Comparison of ENCODE assay signal across 7 mouse cellular contexts in genomic region chrX:50549713-50550112, GRCm38 (mm10).
A peak's percentile ranks its signal among the peaks of the same experiment; 100 is the strongest.
DNase-seq lines count a peak whose midpoint lies in the region; ATAC-seq lines count a peak whose summit lies in the region.

No protein-coding gene starts in this region.

- no peak overlapping the region for H3K9ac ChIP-seq in neural tube, embryonic 11.5 days (ENCODE audit: low read length)
- H3K9ac ChIP-seq in heart, embryonic 12.5 days, result no peak overlapping the region
- no peak overlapping the region for H3K9ac ChIP-seq in kidney, embryonic 15.5 days
- H3K9ac ChIP-seq in midbrain, embryonic 12.5 days (replicated peaks), result no peak overlapping the region

- H3K27me3 ChIP-seq in neural tube, embryonic 11.5 days (ENCODE audit: control insufficient read depth, insufficient read depth, low read length), result no peaks in the 10 kb centered on the region
- no peaks in the 10 kb centered on the region for H3K27me3 ChIP-seq in heart, embryonic 12.5 days (replicated peaks)
- H3K27me3 ChIP-seq in kidney, embryonic 15.5 days, result no peaks in the 10 kb centered on the region
- H3K27me3 ChIP-seq in midbrain, embryonic 12.5 days, result no peaks in the 10 kb centered on the region

- DNase-seq in neural tube, embryonic 11.5 days (ENCODE audit: low spot score), result peak; percentile 42
- DNase-seq in neural tube, embryonic 10.5 days (ENCODE audit: extremely low spot score, low spot score), result no peak
- peak; percentile 13 to 89 for DNase-seq in cerebellum, postnatal 10 days
- DNase-seq in thymus, postnatal 14 days, result no peak

- 56% methylated on average over 3 of the region's 3 CpGs for WGBS in neural tube, embryonic 11.5 days
- 35% methylated on average over 3 of the region's 3 CpGs for WGBS in heart, embryonic 12.5 days
- WGBS in kidney, embryonic 15.5 days, result 44% methylated on average over 3 of the region's 3 CpGs
- 48% methylated on average over 3 of the region's 3 CpGs for WGBS in midbrain, embryonic 12.5 days

- no peak overlapping the region for H3K27ac ChIP-seq in neural tube, embryonic 11.5 days (ENCODE audit: low read depth, low read length)
- H3K27ac ChIP-seq in heart, embryonic 12.5 days (ENCODE audit: poor library complexity, severe bottlenecking), result no peak overlapping the region
- H3K27ac ChIP-seq in kidney, embryonic 15.5 days, result no peak overlapping the region
- no peak overlapping the region for H3K27ac ChIP-seq in midbrain, embryonic 12.5 days (replicated peaks)

- H3K4me2 ChIP-seq in neural tube, embryonic 11.5 days (ENCODE audit: low read depth), result peak overlapping the region; percentile 1; the same call in 1 of the 2 replicates
- H3K4me2 ChIP-seq in heart, embryonic 12.5 days, result peak overlapping the region; percentile 52
- H3K4me2 ChIP-seq in kidney, embryonic 15.5 days, result peak overlapping the region; percentile 52
- peak overlapping the region; percentile 37 for H3K4me2 ChIP-seq in midbrain, embryonic 12.5 days (replicated peaks)

- no peaks in the 10 kb centered on the region for H3K36me3 ChIP-seq in neural tube, embryonic 11.5 days (ENCODE audit: control insufficient read depth, insufficient read depth, low read length)
- no peaks in the 10 kb centered on the region for H3K36me3 ChIP-seq in heart, embryonic 12.5 days
- H3K36me3 ChIP-seq in kidney, embryonic 15.5 days, result no peaks in the 10 kb centered on the region
- H3K36me3 ChIP-seq in midbrain, embryonic 12.5 days, result no peaks in the 10 kb centered on the region

- no peak for ATAC-seq in neural tube, embryonic 11.5 days (ENCODE audit: insufficient read depth, low FRiP score, low TSS enrichment)
- no peak for ATAC-seq in heart, embryonic 12.5 days (ENCODE audit: insufficient number of reproducible peaks, low FRiP score)
- no peak for ATAC-seq in kidney, embryonic 15.5 days (replicated peaks; ENCODE audit: low FRiP score)
- ATAC-seq in midbrain, embryonic 12.5 days (ENCODE audit: low FRiP score, low read depth), result no peak

- peak overlapping the region; percentile 10 for H3K4me3 ChIP-seq in neural tube, embryonic 11.5 days (ENCODE audit: low read depth, low read length)
- peak overlapping the region; percentile 41 for H3K4me3 ChIP-seq in heart, embryonic 12.5 days
- peak overlapping the region; percentile 45 for H3K4me3 ChIP-seq in kidney, embryonic 15.5 days (replicated peaks)
- peak overlapping the region; percentile 31 for H3K4me3 ChIP-seq in midbrain, embryonic 12.5 days

- H3K9me3 ChIP-seq in neural tube, embryonic 11.5 days (ENCODE audit: control insufficient read depth, low read length), result no peaks in the 10 kb centered on the region
- no peaks in the 10 kb centered on the region for H3K9me3 ChIP-seq in heart, embryonic 12.5 days (replicated peaks)
- no peaks in the 10 kb centered on the region for H3K9me3 ChIP-seq in kidney, embryonic 15.5 days (replicated peaks)
- H3K9me3 ChIP-seq in midbrain, embryonic 12.5 days, result no peaks in the 10 kb centered on the region

- no peaks in the 10 kb centered on the region for H3K4me1 ChIP-seq in neural tube, embryonic 11.5 days (ENCODE audit: control insufficient read depth, insufficient read depth, low read length)
- H3K4me1 ChIP-seq in heart, embryonic 12.5 days (replicated peaks), result no peaks in the 10 kb centered on the region
- H3K4me1 ChIP-seq in kidney, embryonic 15.5 days, result no peaks in the 10 kb centered on the region
- H3K4me1 ChIP-seq in midbrain, embryonic 12.5 days, result no peaks in the 10 kb centered on the region

Comparison
In these comparisons a context has a peak if more than half of its experiments do, and no peak if none do; other contexts are left out.
1. DNase-seq: peak in neural tube, embryonic 11.5 days (single experiment) and cerebellum, postnatal 10 days (2 of 2); none in neural tube, embryonic 10.5 days (single experiment) and thymus, postnatal 14 days (single experiment).
2. H3K4me2 ChIP-seq: peak in every context shown above with its lines; median percentile 52 in heart, embryonic 12.5 days; 52 in kidney, embryonic 15.5 days; 37 in midbrain, embryonic 12.5 days; 1 in neural tube, embryonic 11.5 days.
3. Peak in every context shown above with its lines, with median percentiles within 50 percentile points of each other: H3K4me3 ChIP-seq.